Mouse (Mus musculus) hindbrain, embryonic 15.5 days (tissue): ENCODE data around the gene Fam241b. TPM values are rescaled to one million over a fixed set of nuclear protein-coding genes. Genes with fewer than 3 reads are reported as not detected.

Experiments
- ATAC-seq: fragments of 200-750 bp; cut with Nextera tagmentation; 2 replicates; pipeline ENCODE4 v1.8.0; 2017; ENCODE audit warnings: low read depth, moderate number of reproducible peaks, moderate TSS enrichment; ENCODE audit not compliant: low FRiP score
- H3K27ac ChIP-seq: fragments of 300-500 bp; sonication (generic); replicated peaks from 2 replicates; pipeline ENCODE4 v1.5.1; 2015; ENCODE audit warnings: mild to moderate bottlenecking, inconsistent platforms
- H3K27me3 ChIP-seq: fragments of 300-500 bp; sonication (generic); 2 replicates; pipeline ENCODE4 v1.6.1; 2015; ENCODE audit warnings: control low read depth, inconsistent platforms
- H3K36me3 ChIP-seq: fragments of 300-500 bp; sonication (generic); 2 replicates; pipeline ENCODE4 v1.6.1; 2015; ENCODE audit warnings: control low read depth, inconsistent platforms
- H3K4me1 ChIP-seq: fragments of 300-500 bp; sonication (generic); replicated peaks from 2 replicates; pipeline ENCODE4 v1.6.1; 2015; ENCODE audit warnings: control low read depth, inconsistent platforms
- H3K4me2 ChIP-seq: fragments of 300-500 bp; sonication (generic); 2 replicates; pipeline ENCODE4 v1.6.1; 2015; ENCODE audit warnings: moderate library complexity, mild to moderate bottlenecking, inconsistent platforms
- H3K4me3 ChIP-seq: fragments of 300-500 bp; sonication (generic); 2 replicates; pipeline ENCODE4 v1.5.1; 2015; ENCODE audit warnings: mild to moderate bottlenecking, inconsistent platforms
- H3K9ac ChIP-seq: fragments of 300-500 bp; sonication (generic); 2 replicates; pipeline ENCODE4 v1.6.1; 2015; ENCODE audit warnings: inconsistent platforms
- H3K9me3 ChIP-seq: fragments of 300-500 bp; sonication (generic); 2 replicates; pipeline ENCODE4 v1.6.1; 2016; ENCODE audit warnings: control low read depth, inconsistent platforms
- WGBS: fragments of 180-500 bp; shearing (Covaris S2); methylation state at CpG from one replicate; pipeline ENCODE4 v1.1.7; 2015; 5-methylcytosine and 5-hydroxymethylcytosine counted together
- polyA plus RNA-seq: library from polyadenylated mRNA; unstranded; fragments of >200 nt; fragmentation: Nextera tagmentation; extraction: Ambion mirVana; gene quantifications from 2 replicates; pipeline ENCODE4 v1.2.1, GENCODE M21; 2015

The Fam241b gene
- polyA plus RNA-seq, 1 experiment from 2014 or later: 161 TPM

DNA sequence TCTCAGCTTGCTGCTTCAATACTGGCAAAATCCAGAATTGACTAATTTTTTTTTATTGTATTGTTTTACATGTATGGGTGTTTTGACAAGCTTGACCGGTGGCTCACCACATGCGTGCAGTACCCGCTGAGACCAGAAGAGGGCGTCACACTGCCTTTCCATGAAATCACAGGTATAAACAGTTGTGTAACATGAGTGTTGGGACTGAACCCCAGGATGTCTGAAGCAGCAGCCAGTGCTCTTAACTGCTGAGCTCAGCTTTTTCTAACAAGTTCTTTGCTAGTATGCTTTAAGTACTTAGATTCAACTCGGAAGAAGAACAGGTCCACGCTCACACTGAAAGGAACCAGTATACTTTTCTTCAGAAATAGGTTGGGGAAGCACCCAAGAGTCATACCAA lies 16.6 kb downstream of the Fam241b start:
- peaks cover 66% of the 10 kb centered on the region for H3K27me3 ChIP-seq
- 44% methylated on average over 6 of the region's 6 CpGs for WGBS
- H3K4me2 ChIP-seq: peak overlapping the region; percentile 46
- H3K4me1 ChIP-seq: peaks cover 17% of the 10 kb centered on the region
- H3K36me3 ChIP-seq: no peaks in the 10 kb centered on the region
- no peak overlapping the region for H3K4me3 ChIP-seq
- no peak overlapping the region for H3K27ac ChIP-seq
- no peak for ATAC-seq
- H3K9ac ChIP-seq: no peak overlapping the region
- H3K9me3 ChIP-seq: no peaks in the 10 kb centered on the region

DNA sequence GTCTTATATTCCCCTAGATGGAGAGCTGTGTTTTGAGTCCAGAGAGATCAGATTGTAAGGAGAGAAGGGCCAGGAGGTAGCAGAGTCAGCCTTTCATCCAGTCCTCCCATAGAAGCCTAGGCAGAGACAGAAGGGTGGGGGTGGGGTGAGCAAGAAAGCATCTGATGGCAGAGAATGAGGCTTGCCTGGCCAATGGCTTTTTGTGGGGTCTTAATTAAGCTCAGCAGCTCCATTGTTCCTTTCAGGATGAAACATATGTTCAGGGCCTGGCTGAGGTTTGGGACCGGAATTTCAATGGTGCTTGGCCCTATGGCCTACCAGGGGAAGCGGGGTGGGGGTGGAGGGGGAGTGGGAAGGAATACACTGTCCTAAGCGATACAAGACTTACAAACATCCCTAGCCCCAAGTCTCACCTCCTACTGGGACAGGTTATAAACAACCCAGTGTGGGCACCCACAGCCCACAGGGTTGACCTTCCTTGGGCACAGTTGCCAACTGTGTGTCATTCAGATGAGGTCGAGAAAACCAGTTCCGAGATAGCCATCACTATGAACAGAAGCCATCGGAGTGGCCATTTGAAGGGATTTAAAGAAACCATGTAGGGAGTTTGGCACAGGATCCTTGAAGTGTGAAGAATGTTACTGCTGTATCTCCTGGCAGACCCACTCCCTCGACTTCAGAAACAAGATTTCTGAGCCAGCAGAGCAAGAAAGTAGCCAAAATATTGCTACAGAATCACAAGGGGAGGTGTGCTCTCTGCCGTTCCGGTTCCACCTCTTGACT lies 29.7 kb downstream of the Fam241b start:
- Histone ChIP-seq H3K4me3 (no peak overlapping the region), H3K9me3 (no peaks in the 10 kb centered on the region), H3K27ac (no peak overlapping the region), H3K36me3 (no peaks in the 10 kb centered on the region), H3K27me3 (peaks cover 7% of the 10 kb centered on the region), H3K9ac (no peak overlapping the region), H3K4me2 (no peak overlapping the region), H3K4me1 (peaks cover 18% of the 10 kb centered on the region)
- 0 out of 2 replicates have a peak, but pooled peaks have one; percentile 7 for ATAC-seq
- 57% methylated on average over 9 of the region's 9 CpGs for WGBS

- H3K27me3 ChIP-seq: peaks cover 5% of the 10 kb centered on the region
- H3K4me2 ChIP-seq: peak overlapping the region; percentile 77
- no peaks in the 10 kb centered on the region for H3K9me3 ChIP-seq
- no peak overlapping the region for H3K27ac ChIP-seq
- H3K4me3 ChIP-seq: peak overlapping the region; percentile 66
- peak overlapping the region; percentile 66 for H3K9ac ChIP-seq
- H3K36me3 ChIP-seq: 0 out of 2 replicates have a peak, but pooled peaks cover 2% of the 10 kb centered on the region
- 38% methylated on average over 6 of the region's 6 CpGs for WGBS
- no peak; the same call in 1 of the 2 replicates for ATAC-seq
- H3K4me1 ChIP-seq: peaks cover 24% of the 10 kb centered on the region
Measured at GRCm38 (mm10) chr10:62111207-62111576, 32.5 kb downstream of the Fam241b start.

DNA sequence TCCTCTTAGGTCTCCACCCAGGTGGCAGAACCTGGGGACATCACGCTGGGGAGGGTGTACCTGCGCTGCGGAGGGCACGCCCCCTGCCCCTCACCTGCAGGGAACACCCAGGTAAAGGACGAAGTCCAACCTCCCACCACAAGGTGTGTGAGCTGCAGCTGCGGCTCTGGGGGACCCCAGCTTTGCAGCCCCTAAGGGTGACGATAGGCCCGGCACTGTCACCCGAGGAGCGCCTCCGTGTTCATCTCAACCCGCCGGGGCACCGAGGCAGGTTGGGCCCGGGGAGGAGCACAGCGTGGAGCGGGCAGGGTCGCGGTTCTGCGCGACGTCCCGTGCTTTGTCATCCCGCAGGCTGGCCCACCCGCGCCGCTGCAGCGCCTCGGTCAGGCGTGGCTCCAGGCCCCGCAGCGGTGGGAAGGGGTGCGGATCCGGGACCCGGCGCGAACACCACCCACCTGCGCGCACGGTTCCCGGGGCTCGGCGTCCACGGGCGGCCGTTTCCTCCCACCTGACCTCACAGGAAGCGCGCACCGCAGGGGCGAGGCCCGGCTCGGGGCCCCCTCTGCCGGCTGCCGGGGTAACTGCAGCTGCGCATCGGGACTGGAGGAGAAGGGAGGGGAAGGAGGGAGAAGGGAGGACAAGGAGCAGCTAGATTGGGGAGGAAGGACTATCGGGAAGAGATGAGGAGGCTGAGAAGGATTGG lies 33.1 kb downstream of the Fam241b start:
- ATAC-seq: peak; percentile 87
- H3K4me1 ChIP-seq: peaks cover 24% of the 10 kb centered on the region
- peak overlapping the region; percentile 77 for H3K4me2 ChIP-seq
- peak overlapping the region; percentile 66 for H3K4me3 ChIP-seq
- H3K9ac ChIP-seq: peak overlapping the region; percentile 66
- no peaks in the 10 kb centered on the region for H3K9me3 ChIP-seq
- 0 out of 2 replicates have a peak, but pooled peaks cover 2% of the 10 kb centered on the region for H3K36me3 ChIP-seq
- peaks cover 5% of the 10 kb centered on the region for H3K27me3 ChIP-seq
- under 1% methylated on average over 57 of the region's 57 CpGs for WGBS
- 0 out of 2 replicates have a peak overlapping the region, but pooled peaks have one; percentile 27 for H3K27ac ChIP-seq

GRCm38 (mm10) chr10:62107048-62107447 lies 36.7 kb downstream of the Fam241b start:
- H3K27me3 ChIP-seq: peaks cover 7% of the 10 kb centered on the region; the same call in 1 of the 2 replicates
- no peak for ATAC-seq

GRCm38 (mm10) chr10:62104835-62105576 lies 38.7 kb downstream of the Fam241b start:
- 33% methylated on average over 7 of the region's 7 CpGs for WGBS
- H3K36me3 ChIP-seq: 0 out of 2 replicates have a peak, but pooled peaks cover 2% of the 10 kb centered on the region
- no peak overlapping the region for H3K27ac ChIP-seq
- ATAC-seq: no peak
- 0 out of 2 replicates have a peak, but pooled peaks cover 2% of the 10 kb centered on the region for H3K27me3 ChIP-seq
- H3K4me3 ChIP-seq: no peak overlapping the region
- peaks cover 35% of the 10 kb centered on the region for H3K4me1 ChIP-seq
- H3K4me2 ChIP-seq: no peak overlapping the region
- no peaks in the 10 kb centered on the region for H3K9me3 ChIP-seq
- H3K9ac ChIP-seq: no peak overlapping the region

More at GRCm38 (mm10) chr10:62107048-62107447, 36.7 kb downstream of the Fam241b start:
- H3K4me1 ChIP-seq: peaks cover 24% of the 10 kb centered on the region
- no peak overlapping the region for H3K27ac ChIP-seq
- no peak overlapping the region for H3K9ac ChIP-seq
- no peaks in the 10 kb centered on the region for H3K9me3 ChIP-seq
- H3K4me3 ChIP-seq: no peak overlapping the region
- H3K4me2 ChIP-seq: no peak overlapping the region
- 0 out of 2 replicates have a peak, but pooled peaks cover 2% of the 10 kb centered on the region for H3K36me3 ChIP-seq
- 61% methylated on average over 9 of the region's 9 CpGs for WGBS

GRCm38 (mm10) chr10:62101504-62102439 lies 41.9 kb downstream of the Fam241b start:
- WGBS: 10% methylated on average over 7 of the region's 7 CpGs
- no peaks in the 10 kb centered on the region for H3K9me3 ChIP-seq
- H3K4me2 ChIP-seq: peak overlapping the region; percentile 18; the same call in 1 of the 2 replicates
- peaks cover 34% of the 10 kb centered on the region for H3K4me1 ChIP-seq
- ATAC-seq: peak; percentile 85
- 0 out of 2 replicates have a peak, but pooled peaks cover 2% of the 10 kb centered on the region for H3K27me3 ChIP-seq
- peak overlapping the region; percentile 93 for H3K27ac ChIP-seq
- H3K36me3 ChIP-seq: 0 out of 2 replicates have a peak, but pooled peaks cover 2% of the 10 kb centered on the region
- no peak overlapping the region for H3K4me3 ChIP-seq
- H3K9ac ChIP-seq: no peak overlapping the region

- peak overlapping the region; percentile 93 for H3K27ac ChIP-seq
- WGBS: 38% methylated on average over 10 of the region's 10 CpGs
- 0 out of 2 replicates have a peak, but pooled peaks cover 2% of the 10 kb centered on the region for H3K27me3 ChIP-seq
- no peak overlapping the region for H3K4me2 ChIP-seq
- H3K9ac ChIP-seq: no peak overlapping the region
- no peaks in the 10 kb centered on the region for H3K36me3 ChIP-seq
- H3K4me1 ChIP-seq: peaks cover 34% of the 10 kb centered on the region
- peak; percentile 79 for ATAC-seq
- H3K4me3 ChIP-seq: no peak overlapping the region
- no peaks in the 10 kb centered on the region for H3K9me3 ChIP-seq
Measured at GRCm38 (mm10) chr10:62099749-62100403, 43.8 kb downstream of the Fam241b start.

DNA sequence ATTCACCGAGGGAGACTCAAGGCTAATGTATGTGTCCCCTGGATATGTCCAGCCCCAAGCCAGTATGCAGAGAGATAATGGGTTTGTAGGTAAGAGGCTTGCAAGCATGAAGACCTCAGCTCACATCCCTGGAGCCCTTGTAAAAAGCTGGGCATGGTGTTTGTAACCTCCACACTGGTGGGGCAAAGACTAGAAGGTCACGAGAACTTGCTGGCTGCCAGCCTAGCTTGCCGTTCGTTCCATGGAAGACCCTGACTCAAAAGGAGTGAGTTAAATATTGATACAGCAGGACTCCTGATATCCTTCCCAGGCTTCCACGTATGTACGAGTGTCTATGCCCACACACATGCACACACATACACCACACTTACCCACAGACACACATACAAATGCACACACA lies 49.3 kb downstream of the Fam241b start:
- Histone ChIP-seq H3K9ac (no peak overlapping the region), H3K27ac (no peak overlapping the region), H3K36me3 (no peaks in the 10 kb centered on the region), H3K27me3 (no peaks in the 10 kb centered on the region), H3K4me1 (peaks cover 9% of the 10 kb centered on the region), H3K9me3 (no peaks in the 10 kb centered on the region), H3K4me3 (no peak overlapping the region), H3K4me2 (no peak overlapping the region)
- 85% methylated on average over 6 of the region's 6 CpGs for WGBS
- ATAC-seq: no peak

GRCm38 (mm10) chr10:62093903-62094302 lies 49.8 kb downstream of the Fam241b start:
- Histone ChIP-seq H3K4me1 (peaks cover 4% of the 10 kb centered on the region; the same call in 1 of the 2 replicates), H3K27ac (no peak overlapping the region), H3K36me3 (no peaks in the 10 kb centered on the region), H3K9ac (no peak overlapping the region), H3K4me3 (no peak overlapping the region), H3K27me3 (no peaks in the 10 kb centered on the region), H3K4me2 (no peak overlapping the region), H3K9me3 (no peaks in the 10 kb centered on the region)
- no peak for ATAC-seq
- WGBS: 86% methylated on average over 7 of the region's 7 CpGs
